Mouse (Mus musculus) gastrocnemius, postnatal 4 days (tissue): ENCODE results near the gene Wdr18. TPM values are rescaled to one million over a fixed set of nuclear protein-coding genes. Genes with fewer than 3 reads are reported as not detected.

Source experiments
- DNase-seq, 2 experiments: peaks; one replicate each; pipeline ENCODE4 v3.0.0; 2021 to 2022; ENCODE audit warnings: low spot score in 2 of 2, mixed read lengths in 2 of 2
- long read RNA-seq, 2 experiments: library from polyadenylated mRNA; stranded (forward); transcript quantifications; one replicate each; pipeline ENCODE4 v2.0.0; 2021
- total RNA-seq, 2 experiments: library from RNA; stranded (reverse); gene quantifications; 2 replicates each; pipeline ENCODE4 v1.2.3; 2021

The Wdr18 gene
- 10 to 100 TPM; 27.7 to 28.3 TPM for total RNA-seq
- long read RNA-seq, experiment 1, transcript Wdr18-201 (10 exons, 3,911 nt): major isoform, 117 of 134 reads
- long read RNA-seq, experiment 1, partial matches to known transcripts: 1 of 134 reads
- long read RNA-seq, experiment 1, other reads (novel, unspliced or antisense): 16 of 134 reads
- long read RNA-seq, experiment 2, transcript Wdr18-201 (10 exons, 3,911 nt): major isoform, 111 of 125 reads
- long read RNA-seq, experiment 2, partial matches to known transcripts: 1 of 125 reads
- long read RNA-seq, experiment 2, other reads (novel, unspliced or antisense): 13 of 125 reads

DNA sequence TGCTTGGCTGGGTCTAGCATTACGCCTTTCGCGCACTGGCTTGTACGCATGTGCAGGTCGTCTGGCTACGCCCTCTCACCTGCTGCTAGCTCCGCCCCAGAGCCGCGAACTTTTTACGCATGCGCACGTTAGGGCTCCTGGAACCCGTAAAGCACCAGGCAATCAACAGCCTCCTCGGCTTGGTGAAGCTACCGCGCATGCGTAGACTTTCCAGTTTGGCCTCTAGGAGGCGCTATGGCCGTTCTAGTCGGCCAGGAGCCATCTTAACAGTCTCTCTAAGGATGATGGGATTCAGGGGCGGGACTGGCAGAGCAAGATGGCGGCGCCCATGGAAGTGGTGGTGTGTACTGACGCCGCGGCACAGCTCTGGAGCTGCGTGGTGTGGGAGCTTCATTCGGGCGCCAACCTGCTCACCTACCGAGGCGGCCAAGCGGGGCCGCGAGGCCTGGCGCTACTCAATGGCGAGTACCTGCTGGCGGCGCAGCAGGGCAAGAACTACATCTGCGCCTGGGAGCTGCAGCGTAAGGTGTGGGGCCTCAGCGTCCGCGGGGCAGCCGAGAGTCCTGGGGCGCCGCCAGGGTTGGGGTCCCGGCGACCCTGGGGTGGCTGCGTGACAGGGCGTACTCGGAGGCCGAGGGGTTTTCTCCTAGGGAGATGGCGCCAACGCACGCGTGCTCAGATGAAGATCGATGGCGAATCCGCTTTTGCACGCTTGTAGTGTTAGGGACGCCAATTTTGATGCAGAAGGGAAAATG lies at the start of gene Wdr18:
Gene Wdr18 (plus strand): TSS at position 306 of the 755 bp plus-strand sequence.
- peak; percentile 96 for DNase-seq

DNA sequence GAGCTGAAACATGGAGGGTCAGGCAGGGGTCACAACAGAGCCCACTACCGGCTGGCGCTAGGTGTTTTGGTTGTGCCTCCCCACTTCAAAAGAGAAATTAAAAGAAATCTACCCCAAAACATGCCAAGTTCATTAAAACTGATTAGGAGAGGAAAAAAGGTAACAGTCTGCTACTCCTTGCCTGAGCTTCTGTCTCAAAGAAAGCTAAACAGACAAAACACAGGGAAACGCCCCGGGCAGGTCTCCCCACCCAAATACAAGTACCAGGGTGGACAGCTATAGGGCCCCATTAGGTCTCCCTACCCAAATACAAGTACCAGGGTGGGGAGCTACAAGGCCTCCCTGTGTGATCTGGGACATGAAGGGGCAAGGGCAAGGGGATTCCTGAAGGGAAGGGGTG lies 49.4 kb upstream of the Wdr18 start, which contains the start of gene Gm26602:
Gene Gm26602 (plus strand): TSS at position 301 of the 400 bp plus-strand sequence.
- DNase-seq: no peak

DNA sequence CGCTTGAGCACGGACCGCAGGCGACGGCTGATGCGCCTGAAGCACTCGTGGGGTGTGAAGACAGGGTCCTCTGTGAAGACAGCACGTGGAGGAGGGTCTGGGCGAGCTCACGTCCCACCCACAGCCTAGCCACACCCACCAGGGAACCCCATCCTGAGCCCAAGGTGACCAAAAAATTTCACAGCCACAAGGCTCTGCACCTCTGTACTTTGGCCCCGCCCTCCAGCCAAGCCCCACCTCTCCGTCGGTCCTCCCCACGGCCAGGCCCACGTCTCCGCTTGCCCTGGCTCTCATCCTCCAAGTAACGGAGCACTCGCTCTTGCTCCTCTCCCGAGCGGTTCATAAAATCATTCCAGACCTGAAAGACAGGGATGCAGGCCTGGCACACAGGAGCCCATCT lies 47.5 kb upstream of the Wdr18 start:
- DNase-seq: no peak

DNA sequence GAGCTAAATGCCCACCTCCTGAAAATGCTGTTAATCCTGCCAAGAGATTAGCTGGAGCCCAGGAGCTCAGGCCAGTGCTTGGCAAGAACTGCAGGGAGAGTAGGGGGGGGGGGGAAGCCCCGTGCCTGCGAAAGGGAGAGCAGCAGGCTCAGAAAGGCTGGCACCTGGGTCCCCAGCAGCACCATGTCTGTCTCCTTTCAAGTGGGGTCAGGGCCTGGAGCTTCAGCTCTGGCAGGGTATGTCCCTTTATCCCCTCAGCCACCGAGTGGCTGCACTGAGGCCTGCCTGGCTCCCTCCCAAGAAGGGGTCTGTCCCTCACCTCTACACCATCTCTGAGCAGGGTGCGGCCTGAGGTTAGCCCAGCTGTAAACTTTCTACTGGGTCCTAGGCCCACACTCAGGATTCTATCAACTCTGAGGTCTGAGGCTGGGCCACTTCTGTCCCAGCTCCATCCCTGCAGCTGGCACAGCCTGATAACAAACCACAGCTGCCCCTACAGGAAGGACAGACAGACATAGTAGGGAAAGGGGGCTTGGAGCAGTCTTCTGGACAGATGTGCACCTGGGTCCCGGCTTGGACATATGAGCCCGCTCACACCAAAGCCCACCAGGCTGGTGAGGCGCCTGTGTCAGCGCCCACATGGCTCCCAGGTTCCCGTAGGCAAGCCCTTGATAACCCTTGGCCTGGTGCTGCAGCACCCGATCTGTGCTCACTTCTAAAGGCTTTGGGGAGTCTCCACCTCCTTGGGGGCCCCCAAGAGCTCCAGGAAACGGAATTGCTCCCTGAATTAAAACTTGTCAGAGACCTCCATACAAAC lies 45.6 kb upstream of the Wdr18 start:
- no peak for DNase-seq

DNA sequence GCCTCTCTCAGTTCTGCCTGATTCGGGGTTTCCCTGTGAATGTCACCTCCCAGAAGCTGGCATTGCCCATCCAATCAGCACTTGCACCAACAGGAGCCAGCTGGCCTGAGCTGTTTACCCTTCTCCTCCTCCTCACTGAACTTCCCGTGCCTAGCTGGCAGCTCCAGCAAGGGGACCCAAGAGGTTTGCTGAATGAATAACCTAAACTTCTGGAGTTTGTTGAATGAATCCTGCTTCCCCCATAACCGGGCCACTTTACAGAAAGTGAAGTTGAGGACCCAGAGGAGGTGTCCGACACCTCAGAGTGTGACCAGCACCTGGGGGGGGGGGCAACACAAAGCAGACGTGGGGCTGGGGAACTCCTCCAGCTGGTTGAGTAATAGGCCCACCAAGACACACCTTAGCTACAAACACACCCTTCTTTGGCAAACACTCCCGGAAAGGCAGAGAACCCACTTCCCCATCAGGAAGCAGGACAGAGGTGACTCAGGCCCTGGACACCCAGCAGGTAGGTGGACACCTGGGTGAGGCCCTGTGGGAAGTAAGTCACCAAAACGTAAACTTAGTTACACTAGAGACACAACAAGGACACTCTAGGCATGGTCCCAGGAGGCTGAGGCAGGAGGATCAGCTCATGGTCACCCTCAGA lies 44.9 kb upstream of the Wdr18 start:
- DNase-seq: no peak

DNA sequence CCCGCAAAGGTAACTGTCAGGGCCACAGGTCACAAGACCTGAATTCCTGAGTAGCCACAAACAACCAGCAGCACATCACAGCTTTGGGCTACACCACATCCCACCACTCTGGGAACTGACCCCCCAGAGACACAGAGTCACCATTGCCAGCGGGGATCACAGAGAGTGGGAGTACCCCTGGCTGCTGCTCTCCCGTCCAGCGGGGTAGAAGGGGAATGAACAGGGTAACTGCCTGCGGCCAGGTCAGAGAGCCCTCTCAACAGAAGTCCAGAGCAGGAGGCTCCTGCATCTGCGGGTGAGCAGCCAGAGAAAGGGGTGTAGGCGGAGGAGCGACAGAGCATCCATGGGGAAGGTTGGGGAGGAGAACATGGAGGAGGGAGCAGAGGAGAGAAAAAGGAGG lies 43.9 kb upstream of the Wdr18 start:
- DNase-seq: no peak

DNA sequence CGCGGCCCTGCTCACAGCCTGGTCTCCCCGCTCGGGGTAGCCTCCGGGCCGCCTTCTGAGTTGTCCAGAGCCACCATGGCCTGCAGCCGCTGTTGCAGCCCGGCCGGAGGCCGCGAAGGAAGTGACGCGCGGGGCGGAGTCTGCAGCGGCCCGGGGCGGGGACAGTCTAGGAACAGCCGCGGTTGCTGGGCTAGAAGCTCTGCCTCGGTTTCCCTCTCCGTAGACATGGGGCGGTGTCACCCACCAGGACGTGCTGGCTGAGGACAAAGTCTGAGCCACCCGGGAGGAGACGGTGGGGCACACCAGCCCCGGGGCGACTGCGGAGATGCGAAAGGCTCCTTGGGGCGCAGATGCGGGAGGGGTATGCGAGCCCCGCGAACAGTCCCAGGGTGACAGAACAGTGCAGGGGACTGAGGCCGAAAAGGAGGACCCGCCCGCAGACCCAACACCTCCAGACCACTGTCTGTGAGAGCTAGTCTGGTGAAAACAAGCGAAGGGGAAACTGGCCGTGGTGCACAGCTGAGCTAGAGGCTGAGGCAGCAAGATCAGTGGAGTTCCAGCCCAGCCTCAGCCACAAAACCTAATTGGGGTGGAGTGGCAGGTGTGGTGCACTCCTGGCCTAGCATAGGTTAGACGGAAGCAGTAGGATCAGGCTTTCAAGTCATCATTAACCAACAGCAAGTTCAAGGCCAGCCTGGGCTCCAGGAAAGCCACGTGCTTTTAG lies 43.0 kb upstream of the Wdr18 start, which contains the start of gene Kiss1r:
Gene Kiss1r (plus strand): TSS at position 164 of the 724 bp plus-strand sequence.
- DNase-seq: peak; percentile 83 to 89

DNA sequence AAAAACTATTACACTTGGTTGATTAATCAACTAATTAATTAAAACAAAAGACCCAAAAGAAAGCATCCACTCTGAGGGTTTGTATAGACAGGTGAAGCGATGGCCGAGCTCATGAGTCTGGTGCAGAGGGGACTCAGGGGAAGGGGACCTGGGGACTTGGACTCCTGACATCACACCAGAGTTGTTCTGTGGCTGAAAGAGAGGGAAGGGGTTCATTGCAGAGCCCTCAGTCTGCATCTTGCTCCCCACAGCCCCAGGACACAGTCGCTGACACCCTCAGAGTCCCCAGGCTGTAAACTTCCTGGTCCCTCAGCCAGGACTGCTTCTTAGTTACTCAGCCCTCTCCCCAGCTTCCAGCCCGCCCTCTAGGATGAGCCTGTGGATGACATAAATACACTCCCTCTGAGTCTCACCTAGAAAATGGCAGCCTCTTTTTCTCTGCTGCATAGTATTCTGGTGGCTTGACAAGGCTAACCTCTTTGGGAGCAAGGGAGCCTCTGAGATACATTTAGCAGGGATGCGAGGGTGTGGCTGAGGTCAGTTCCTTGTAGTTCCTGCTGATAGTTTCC lies 42.3 kb upstream of the Wdr18 start:
- no peak for DNase-seq

DNA sequence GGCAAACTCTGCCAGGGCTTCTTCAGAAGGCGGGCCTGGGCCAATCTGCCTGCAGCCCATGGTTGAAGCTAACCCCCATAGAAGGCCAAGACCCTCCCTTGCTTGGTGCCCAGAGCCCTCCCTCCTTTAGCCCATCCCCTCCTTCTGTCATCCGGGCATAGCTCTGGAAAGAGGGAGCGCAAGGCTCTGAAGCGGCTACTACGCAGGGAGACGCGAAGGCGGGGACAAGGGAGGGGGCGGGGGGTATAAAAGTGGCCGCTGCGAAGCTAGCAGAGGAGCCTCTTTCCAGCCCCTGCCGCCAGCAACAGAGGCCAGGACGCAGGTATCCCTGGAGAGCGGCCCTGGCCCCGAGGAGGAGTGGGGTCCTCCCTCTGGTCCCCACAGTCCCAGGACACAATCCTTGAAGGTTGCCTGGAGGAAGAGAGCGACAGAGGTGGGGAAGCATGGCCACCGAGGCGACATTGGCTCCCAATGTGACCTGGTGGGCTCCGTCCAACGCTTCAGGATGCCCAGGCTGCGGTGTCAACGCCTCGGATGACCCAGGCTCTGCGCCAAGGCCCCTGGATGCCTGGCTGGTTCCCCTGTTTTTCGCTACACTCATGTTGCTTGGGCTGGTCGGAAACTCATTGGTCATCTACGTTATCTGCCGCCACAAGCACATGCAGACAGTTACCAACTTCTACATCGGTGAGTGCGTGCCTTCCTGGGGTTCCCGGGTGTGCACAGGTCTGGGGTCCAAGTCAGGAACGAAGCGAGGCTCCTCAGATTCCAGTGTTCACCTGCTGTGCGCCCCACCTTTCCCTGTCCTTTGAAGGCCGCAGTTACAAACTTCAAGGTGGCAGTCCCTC lies 41.5 kb upstream of the Wdr18 start:
- no peak for DNase-seq

DNA sequence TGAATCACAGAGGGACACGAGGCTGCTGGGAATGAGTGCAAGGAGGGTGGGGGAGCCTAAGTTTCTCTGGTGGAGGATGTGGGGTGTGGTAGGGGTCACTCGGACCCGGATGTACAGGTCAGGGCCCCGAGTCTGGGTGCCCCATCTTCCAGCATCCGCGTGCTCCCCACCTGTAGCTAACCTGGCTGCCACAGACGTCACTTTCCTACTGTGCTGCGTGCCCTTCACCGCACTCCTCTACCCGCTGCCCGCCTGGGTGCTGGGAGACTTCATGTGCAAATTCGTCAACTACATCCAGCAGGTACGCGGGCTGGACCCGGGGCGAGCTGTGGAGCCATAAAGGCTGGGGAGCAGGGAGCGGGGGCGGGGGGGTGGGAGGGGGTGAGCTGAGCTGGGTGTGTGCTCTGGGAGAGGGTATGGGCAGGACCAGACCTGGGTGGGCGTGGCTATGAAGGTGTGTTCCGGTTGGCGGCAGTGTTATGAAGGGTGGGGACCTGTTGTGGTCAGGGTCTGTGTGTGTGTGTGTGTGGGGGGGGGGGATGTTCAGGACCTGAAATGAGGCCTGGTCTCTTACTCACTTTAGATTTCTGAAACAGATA lies 40.6 kb upstream of the Wdr18 start:
- no peak for DNase-seq

DNA sequence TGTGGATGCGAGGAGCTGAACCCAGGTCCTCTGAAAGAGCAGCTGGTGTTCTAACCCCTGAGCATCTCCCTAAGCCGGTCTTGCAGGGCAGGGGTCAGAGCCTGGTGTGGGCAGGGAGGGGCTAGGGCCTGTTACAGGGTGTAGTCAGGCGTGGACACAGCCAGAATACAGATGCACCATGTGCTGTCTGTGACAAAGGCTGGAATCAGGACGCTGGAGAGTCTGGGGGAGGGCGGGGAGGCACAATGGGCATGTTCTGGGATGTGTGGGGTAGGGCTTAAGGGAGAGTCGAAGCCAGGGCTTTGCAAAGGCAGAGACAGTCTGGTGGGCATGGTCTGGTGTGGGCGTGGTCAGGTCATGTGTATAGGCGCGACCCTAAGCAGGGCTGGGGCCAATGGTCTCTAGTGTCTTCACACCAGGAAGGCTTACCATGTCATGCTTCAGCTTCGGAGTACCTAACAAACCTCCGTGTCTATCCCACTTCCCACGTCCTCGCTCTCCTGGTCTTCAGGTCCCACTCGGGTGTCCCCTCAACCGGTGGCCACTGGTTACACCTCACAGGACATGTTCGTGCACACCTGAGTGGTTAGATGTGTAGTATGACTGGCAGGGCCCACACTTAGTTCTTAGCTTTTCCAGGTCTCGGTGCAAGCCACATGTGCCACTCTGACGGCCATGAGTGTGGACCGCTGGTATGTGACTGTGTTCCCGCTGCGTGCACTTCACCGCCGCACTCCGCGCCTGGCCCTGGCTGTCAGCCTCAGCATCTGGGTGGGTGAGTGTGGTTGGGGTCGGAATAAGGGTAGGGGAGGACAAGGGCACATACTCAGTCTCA lies 39.7 kb upstream of the Wdr18 start:
- no peak for DNase-seq

DNA sequence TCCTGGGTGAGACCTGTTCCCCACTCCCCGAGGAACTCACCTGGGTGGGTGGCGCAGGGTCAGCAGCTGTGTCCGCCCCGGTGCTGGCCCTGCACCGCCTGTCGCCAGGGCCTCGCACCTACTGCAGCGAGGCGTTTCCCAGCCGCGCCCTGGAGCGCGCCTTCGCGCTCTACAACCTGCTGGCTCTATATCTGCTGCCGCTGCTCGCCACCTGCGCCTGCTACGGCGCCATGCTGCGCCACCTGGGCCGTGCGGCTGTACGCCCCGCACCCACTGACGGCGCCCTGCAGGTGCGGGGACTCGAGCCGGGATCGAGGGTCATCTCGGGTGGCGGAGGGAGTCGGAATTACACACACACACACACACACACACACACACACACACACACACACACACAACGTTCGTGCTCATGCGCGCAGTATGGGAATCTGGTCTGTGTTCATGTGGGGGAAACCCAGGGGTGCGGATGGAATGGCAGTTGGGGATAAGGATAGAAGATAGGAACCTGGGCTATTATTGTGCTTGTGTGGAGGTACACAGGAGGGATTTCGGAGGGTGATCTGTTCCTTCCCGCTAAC lies 38.9 kb upstream of the Wdr18 start, which contains the start of gene R3hdm4:
Gene R3hdm4 (minus strand): TSS at position 251 of the 578 bp plus-strand sequence.
- DNase-seq: no peak

DNA sequence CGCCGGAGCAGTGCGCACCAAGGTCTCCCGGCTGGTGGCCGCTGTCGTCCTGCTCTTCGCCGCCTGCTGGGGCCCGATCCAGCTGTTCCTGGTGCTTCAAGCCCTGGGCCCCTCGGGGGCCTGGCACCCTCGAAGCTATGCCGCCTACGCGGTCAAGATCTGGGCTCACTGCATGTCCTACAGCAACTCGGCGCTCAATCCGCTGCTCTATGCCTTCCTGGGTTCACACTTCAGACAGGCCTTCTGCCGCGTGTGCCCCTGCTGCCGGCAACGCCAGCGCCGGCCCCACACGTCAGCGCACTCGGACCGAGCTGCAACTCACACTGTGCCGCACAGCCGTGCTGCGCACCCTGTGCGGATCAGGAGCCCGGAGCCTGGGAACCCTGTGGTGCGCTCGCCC lies 38.4 kb upstream of the Wdr18 start:
- no peak for DNase-seq

DNA sequence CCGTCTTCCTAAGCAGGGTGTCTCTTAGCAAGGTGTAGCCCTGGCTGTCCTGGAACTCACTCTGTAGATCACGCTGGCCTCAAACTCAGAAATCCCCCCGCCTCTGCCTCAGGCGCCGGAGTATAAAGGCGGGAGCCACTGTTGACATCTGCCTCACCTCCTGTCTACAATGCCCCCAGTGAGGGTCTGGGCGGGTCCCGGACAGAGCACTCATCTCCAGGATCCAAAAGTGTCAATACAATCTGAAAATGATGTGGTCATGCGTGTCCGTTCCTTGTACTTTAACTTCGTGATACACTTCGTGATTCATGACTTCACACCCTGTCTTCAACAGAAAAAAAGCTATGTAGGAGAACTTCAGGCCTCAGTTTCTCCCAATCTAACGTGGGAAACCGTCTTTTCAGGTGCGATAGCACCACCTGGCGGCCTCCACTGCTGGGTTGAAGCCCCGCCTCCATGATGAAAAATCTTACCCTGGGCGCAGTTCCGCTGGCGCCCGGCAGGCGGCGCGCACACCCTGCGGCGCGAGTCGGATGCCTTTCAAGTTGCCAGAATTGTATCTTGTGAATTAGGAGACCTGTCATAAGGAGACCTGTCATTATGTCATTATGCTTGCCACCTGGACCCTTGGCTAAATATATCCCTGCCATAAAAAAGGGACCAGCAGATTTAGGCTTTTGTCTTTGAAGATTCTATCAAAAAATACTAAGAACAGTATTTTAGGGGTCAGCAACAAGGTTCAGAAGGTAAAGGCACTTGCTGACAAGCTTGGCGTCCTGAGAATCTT lies 34.8 kb upstream of the Wdr18 start:
- peak; percentile 88 to 89 for DNase-seq

DNA sequence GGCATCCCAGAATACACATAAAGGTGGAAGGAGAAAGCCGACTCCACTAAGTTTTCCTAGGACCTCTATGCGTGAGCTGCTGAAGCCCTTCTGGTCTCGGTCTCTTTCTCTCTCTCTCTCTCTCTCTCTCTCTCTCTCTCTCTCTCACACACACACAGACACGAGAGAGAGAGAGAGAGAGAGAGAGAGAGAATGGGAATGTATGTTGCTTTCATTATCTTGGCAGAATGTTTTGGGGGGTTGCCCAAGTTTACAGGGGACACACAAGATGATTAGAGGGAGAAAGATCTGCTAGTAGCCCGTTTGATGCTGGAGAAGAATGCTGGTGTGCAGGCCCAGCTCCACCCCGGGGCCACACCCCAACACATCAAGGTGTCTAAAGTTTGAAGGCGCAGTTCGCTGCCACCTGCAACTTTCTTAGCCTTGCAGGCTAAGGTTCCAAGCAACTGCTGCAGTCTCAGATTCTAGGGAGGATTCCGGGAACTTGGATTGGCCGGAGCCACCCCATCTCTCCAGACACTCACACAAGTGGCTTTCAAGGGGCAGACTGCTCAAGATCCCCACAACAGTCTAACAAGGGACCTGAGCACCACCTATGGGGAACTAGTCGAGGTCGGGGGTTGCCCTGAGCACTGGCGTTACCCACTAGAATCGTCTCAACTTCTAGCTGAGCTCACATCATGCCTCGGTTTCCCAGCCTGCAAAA lies 34.0 kb upstream of the Wdr18 start:
- DNase-seq: no peak
